Mouse (Mus musculus) heart, adult 2 months (tissue): ENCODE measurements around the gene Klhl9.

Experiments used
- CTCF ChIP-seq: fragments of 200-600 bp; IDR thresholded peaks from 2 replicates; pipeline ENCODE4 v1.8.1; 2022; ENCODE audit warnings: antibody characterized with exemption, mild to moderate bottlenecking, moderate library complexity
- POLR2A ChIP-seq: fragments of 200-500 bp; IDR thresholded peaks from 2 replicates; pipeline ENCODE4 v1.6.1; 2011; ENCODE audit warnings: mild to moderate bottlenecking, low read depth, low read length, control low read depth; ENCODE audit not compliant: insufficient read depth

- TF ChIP-seq POLR2A: no peak
- no peak for TF ChIP-seq CTCF
Measured at GRCm38 (mm10) chr4:88707128-88707826, 15.0 kb downstream of the Klhl9 start.
